Mouse (Mus musculus) heart, adult 11 months (tissue): Measurements from ENCODE around the gene Platr25.
"Not testable (repeated sequence)": the region's sequence is repeated elsewhere in the genome, so short reads cannot be mapped to it uniquely, and the experiment has no call there.

Source experiments
- DNase-seq: peaks from one replicate; pipeline ENCODE4 v3.0.0; 2022

Gene Platr25

DNA sequence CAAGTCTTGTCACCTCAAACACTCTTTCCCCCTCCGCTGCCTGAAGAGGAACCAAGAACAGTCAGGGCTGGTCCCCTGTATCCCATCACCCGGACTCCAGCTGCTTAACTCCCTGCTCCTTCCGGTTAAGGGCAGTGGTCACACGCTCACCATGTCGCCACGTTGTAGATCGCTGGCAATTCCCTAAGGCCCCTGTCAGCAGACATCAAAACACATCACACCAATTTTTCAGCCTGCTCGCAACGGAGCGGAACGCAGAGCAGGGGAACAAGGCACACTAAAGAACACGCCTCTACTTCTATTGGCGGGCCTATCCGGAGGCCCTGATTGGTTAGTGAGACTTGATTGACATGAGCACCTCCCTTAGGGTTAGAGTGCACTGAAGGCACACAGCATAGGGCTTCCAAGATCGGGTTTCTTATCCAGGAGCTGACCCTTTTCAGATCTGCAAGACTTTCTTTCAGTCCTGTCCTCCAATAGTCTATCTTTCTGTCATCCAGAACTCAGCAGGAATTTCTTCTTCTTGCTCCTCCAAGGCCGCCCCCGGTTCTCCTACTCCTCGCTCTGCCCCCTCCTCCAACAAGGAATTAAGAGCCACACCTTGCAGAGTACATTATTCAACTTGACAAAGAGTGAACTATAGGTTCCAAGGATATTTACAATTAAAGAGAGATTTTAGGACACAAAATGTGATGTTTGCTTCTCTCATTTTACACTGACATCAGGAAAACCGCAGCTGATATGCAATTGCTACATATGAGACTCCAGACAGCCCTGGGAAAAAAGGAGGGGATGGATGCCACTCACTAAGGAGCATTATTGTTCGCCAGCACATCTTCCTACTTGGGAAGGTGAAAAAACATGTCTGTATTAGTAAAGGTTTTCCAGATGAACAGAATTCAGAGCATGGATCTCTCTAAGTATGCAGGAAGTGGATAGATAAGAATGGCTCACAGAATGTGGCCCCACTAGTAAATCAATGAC lies at the start of gene Platr25:
Gene Platr25 (minus strand): TSS at position 278 of the 984 bp plus-strand sequence.
- DNase-seq: peak; percentile 98

DNA sequence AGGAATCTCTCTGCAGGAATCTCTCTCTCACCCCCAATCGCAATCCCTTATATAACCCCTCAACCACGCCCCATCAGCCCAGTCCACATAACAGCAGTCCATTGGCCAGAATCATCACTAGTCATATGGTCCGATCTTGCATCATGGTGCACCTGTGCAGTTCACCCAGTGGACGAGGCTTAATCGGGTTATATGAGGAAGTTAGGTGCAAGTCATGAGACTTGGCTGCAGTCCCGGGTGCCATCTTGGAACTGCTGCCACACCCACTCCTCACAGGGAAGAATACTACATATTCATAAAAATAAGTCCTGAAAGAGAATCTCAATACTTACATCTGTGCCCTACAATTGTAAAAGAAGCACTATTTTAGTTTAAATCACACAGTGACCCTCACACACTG lies 47.5 kb upstream of the Platr25 start:
- not testable (repeated sequence) for DNase-seq

- DNase-seq: not testable (repeated sequence)
Observed at GRCm38 (mm10) chr13:62786135-62786493, 25.6 kb upstream of the Platr25 start.

GRCm38 (mm10) chr13:62785199-62786134 lies 25.0 kb upstream of the Platr25 start, which contains the start of gene Gm5141:
Gene Gm5141, minus strand, starts transcription at chr13:62785808.
- peak; percentile 98 for DNase-seq

DNA sequence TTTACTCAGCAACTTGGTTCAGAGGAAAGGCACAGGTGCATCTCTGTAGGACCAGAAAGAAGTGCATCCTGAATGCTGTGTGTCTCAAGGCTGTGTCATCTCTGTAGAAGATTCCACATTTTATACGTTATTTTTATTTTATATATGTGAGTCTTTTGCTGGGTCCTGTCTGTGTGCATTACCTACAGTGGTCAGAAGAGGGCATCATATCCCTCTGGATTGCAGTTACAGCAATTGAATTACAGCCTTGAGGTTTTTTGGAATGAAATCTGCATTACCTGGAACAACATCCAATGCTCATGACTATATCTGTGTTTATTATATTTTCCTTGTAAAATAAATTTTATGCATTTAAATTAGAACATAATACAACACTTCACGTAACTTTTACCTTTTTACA lies 3.3 kb upstream of the Platr25 start:
- DNase-seq: not testable (repeated sequence)

DNA sequence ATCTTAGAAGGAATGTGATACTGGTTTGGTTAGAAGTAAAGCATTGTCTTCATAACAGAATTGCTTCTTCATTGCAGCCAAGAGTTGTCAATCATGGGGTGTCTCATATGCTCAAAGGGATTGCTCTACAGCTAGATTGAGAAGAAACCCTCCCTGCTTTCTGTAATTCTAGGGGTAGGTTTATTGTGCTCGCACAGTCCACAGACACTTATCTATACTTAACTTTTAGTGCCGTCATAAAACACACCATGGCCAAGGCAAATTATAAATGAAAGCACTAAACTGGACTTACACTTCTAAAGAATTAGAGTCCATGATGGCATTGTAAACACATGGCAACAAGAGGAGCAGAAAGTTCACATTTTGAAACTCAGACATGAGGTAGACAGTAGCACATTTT lies 27.2 kb downstream of the Platr25 start:
- no peak for DNase-seq

DNA sequence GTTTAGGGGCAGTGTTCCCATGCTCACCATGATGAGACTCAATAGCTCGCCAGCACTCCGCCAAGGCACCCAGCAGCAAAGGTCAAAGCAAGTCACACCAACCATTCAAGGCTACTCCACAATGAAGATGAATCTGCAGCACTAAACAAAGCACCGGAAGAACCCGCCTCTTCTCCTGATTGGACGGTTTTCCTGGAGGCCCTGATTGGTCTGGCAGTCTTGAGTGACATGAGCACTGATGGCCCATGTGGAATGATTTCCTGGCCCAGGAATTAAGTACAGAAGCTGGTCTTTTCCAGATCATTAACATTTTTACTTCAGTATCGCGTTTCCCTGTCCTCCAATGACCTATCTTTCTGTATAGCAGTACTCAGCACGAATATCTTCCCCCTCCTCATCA lies 47.9 kb downstream of the Platr25 start:
- peak; percentile 71 for DNase-seq

DNA sequence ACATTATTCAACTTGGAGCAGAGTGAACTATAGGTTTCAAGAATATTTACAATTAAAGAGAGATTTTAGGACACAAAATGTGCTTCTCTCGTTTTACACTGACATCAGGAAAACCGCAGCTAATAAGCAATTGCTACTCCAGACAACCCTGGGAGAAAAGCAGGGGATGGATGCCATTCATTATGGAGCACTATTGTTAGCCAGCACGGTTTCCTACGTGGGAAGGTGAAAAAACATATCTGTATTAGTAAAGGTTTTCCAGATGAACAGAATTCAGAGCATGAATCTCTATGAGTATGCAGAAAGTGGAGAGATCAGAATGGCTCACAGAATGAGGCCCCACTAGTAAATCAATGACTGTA lies 75.2 kb downstream of the Platr25 start:
- DNase-seq: not testable (repeated sequence)

- DNase-seq: peak; percentile 98
Observed at GRCm38 (mm10) chr13:62684608-62685286, 75.8 kb downstream of the Platr25 start.

DNA sequence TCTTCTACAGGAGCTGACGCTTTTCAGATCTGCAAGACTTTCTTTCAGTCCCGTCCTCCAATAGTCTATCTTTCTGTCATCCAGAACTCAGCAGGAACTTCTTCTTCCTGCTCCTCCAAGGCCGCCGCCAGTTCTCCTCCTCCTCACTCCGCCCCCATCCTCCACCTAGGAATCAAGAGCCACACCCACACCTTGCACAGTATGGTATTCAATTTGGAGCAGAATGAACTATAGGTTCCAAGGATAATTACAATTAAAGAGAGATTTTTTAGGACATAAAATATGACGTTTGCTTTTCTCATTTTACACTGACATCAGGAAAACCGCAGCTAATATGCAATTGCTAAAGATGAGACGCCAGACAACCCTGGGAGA lies 107.2 kb downstream of the Platr25 start:
- DNase-seq: no peak

DNA sequence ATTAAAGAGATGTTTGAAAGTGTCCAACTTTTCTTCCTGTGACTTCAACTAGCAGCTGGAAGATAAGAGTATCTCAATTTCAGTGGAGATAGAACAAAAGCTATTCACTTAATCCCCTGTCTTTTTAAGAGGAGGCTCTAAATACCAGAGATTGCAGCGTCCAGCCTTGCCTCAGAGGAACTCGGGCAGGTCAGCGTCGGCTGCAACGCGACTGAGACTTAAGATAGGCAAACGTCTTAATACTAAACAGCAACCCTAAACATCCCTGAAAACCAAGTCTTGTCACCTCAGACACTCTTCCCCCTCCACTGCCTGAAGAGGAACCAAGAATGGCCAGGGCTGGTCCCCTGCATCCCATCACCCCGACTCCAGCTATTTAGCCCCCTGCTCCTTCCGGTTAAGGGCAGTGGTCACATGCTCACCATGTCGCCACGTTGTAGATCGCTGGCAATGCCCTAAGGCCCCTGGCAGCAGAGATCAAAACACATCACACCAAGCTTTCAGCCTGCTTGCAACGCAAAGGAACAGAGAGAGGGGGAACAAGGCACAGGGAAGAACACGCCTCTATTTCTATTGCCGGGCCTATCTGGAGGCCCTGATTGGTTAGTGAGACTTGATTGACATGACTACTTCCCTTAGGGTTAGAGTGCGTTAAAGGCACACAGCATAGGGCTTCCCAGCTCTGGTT lies 107.7 kb downstream of the Platr25 start:
- DNase-seq: peak; percentile 99

DNA sequence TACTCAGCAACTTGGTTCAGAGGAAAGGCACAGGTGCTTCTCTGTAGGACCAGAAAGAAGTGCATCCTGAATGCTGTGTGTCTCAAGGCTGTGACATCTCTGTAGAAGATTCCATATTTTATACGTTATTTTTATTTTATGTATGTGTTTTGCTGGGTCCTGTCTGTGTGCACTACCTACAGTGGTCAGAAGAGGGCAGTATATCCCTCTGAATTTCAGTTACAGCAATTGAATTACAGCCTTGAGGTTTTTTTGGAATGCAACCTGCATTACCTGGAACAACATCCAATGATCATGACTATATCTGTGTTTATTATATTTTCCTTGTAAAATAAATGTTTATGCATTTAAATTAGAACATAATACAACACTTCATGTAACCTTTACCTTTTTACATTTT lies 133.4 kb downstream of the Platr25 start:
- DNase-seq: not testable (repeated sequence)

DNA sequence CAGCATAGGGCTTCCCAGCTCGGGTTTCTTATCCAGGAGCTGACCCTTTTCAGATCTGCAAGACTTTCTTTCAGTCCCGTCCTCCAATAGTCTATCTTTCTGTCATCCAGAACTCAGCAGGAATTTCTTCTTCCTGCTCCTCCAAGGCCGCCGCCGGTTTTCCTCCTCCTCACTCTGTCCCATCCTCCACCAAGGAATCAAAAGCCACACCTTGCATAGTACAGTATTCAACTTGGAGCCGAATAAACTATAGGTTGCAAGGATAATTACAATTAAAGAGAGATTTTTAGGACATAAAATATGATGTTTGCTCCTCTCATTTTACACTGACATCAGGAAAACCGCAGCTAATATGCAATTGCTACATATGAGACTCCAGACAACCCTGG lies 136.2 kb downstream of the Platr25 start:
- not testable (repeated sequence) for DNase-seq

- peak; percentile 99 for DNase-seq
Observed at GRCm38 (mm10) chr13:62623577-62624276, 136.8 kb downstream of the Platr25 start, which contains the start of gene 6720489N17Rik. Gene 6720489N17Rik, minus strand, starts transcription at chr13:62624182.
